Mouse (Mus musculus) right cerebral cortex, postnatal 10 days (tissue): ENCODE measurements around the gene Rnf44.

Experiments used
- DNase-seq, 2 experiments: peaks; one replicate each; pipeline ENCODE4 v3.0.0; 2021; ENCODE audit warnings: low spot score in 2 of 2

The Rnf44 gene

DNA sequence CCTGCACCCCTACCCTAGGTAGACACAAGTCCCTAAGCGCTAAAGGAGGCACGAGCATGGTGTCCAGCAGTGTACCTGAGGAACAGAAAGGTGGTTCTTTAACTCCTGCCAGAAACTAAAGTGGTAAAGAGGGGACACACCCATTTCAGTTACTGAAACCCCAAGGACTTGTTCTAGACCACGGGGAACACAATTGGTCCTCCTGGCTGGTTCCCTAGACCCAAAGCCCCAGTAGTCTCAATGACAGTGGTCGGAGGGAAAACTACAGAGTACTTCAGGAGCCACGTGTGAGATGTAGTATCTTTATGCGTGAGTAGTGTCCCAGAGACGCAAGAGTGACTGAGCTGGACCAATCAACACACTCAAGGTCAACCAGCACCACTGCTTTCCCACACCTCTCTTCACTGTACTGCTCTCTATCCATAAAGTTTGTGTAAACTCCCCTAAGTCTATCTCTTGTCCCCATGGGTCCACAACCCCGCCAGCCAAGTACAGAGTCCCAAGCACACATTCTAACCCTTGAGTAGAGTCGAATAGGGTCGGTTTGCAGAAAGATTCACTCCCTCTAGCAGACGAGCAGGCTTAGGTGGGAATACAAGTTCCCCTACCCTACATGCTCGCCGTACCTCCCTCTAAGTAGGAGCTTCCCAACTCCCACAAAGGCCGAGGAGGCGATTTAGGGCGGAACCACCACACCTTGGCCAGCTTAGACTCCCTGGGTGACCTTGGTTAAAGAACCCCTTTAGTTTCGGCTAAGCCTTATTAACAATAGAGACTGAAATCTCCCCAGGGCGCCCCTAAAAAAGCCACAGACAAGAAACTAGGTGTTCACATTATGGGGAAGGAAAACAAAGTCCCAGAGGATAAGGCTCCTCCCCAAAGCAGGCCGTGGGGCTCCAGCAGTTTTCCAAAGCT is 7.3 kb downstream of the Rnf44 start:
- DNase-seq, result no peak

DNA sequence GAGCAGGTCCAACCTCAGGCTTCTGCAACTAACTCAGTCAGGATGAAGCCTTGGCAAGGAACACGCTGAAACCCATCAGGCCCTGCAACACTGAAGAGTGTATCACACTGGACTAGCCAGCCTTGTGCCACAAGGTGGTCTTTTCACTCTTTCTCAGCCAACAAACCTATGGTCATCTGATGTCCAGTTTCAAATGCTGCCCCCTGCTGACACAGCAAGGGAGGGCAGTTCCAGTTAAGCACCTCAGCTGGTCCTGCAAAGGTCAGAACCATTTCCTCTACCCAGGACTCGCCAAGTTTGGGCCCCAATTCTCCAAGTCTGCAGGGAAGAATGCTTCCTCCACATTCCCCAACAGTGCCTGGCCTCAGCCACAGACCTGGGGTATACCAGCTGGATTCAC is 8.5 kb downstream of the Rnf44 start:
- DNase-seq, result no peak

DNA sequence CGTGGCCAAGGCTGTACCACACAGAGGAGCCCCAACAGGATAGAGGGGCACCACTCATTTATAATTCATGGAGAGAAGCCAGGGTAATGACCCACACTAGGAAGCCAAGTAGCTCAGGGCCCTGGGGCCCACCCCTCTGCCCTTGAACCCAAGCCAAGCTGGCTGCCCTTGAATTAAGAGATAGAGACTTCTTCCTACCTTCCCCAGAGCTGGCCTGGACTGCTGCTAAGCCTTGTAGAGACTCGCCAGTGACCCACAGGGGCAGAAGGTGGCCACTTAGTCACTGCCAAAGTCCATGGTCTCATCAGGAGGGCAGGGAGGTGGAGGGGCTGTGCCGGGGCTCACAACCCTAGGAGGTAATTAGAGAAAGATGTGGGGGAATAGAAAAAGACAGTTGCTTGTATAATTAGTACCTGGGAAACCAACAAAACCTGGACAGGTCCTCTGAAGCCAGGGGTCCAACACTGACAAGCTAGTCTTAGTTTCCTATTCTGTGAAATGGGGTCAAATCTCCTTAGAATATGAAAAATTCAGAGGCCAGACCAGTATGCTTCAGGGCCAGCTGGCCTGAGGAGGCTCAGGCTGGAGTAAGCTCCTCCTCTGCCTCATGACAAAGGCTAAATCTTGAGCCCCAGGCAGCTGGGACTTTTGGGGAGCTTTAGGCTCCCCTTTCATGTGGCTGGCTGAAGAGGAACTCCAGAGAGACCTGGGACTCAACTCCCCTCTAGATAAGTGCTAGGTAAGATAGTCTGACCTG is 9.4 kb downstream of the Rnf44 start:
- DNase-seq, result no peak

DNA sequence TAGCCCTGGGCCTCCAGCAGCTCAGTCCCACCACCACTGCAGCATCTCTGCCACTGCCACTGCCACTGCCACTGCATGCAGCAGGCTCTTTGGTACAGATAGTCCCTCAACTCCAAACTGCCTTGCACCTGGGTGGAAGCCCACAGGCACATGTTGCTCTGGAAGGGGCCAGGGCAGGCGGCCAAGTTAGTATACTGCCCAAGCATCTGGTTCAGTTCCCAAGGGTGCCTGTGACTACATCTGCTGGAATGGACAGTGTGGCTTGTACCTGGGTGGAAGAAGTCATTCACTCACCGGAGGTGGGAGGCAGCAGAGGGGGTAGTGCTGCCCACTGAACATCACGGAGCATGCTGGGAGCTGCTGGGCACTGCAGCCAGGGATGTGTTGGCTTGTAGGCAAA is 10.4 kb downstream of the Rnf44 start:
- no peak for DNase-seq

DNA sequence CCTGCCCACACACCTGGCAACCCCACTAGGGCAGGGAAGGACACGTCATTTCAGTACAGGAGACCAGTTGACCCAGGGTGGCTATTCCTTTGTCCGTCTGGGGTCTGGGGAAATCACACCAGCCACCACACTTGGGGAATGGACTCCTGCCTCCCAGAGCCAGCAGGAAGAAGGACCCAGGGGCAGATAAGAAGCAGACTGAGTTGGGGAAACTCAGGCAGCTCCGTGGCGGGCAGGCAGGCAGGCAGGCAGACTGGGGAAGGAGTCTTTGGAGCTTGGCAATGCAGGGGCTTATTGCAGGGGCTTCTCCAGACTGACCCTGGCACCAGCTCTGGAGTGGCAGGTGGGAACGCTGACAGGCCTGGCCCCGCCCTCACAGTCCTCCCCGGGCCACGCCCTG is 12.4 kb downstream of the Rnf44 start:
- no peak for DNase-seq

DNA sequence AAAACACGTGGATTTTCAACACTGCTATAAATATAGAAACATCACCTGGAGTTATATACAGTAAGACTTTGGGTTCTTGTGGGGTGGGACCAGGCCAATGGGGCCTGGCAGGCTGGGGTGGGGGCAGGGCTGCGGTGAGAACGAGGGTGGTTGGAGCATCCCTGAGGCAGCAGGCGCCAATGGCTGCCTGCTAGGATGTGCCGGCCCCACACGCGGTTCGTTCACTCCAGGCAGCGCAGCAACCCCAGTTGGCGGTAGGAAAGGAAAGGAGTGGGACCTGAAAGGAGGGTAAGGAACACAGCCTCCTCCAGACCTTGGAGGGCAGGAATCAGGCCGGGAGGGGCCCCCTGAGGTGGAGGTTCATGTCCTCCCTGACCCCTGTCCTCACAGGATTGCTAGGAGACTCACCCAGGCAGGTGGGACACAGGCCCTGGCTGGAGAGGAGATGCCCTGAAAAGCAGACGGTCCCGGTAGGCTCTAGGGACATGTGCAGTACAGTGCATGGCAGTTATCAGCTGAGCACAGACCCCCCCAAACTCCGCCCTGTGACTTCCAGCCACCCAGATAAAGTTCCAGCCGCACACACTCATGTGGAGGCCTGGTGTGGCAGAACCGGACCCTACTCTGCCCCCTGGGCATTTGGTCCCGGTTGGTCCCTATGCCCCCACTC is 13.4 kb downstream of the Rnf44 start:
- DNase-seq, result no peak

DNA sequence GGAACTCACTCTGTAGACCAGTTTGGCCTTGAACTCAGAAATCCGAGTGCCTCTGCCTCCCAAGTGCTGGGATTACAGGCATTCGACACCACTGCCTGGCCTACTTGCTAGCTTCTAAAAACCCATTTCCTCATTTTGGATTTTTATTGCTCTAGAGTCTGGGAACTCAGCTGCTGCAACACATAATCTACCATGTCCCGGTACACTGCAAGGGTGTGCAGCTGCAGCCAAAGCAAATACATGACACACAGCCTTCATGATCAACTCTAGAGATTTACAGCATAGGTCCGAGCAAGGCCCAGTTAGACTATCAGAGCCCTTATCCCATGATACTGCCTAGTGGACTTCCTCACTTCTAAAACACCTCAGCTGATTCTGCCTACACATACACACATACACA is 15.4 kb downstream of the Rnf44 start:
- DNase-seq, result no peak

DNA sequence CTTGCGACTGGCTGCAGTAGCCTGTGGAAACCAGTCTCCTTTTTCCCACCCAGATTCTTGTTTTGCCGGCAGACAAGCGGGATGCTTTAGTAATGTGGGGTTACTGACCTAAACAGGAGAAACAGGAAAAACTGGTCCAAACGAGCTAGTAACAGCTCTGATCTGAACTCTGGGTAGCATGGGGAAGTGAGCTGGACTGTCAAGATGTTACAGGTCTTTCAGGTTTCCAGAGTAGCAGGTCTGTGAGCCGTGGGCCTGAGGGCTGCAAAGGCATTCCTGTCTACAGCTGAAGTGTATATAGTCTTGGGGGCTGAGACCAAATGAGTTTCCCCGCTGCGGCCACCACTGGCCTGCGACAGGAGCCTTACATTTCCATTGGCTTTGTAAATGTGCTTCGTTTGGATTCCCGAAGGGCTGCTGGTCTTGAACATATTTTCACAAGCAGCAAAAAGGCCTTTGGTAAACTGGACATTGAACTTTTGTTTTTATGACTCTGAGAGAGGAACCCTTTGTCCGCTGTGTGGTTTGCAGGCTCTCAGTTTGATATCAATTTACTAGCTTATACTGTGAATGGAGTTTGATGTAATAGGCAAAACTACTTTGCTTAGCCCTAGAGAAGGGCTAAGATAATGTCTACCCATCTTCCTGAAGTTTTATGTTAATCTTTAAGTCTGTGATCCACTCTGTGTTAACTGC is 17.7 kb downstream of the Rnf44 start:
- no peak for DNase-seq

DNA sequence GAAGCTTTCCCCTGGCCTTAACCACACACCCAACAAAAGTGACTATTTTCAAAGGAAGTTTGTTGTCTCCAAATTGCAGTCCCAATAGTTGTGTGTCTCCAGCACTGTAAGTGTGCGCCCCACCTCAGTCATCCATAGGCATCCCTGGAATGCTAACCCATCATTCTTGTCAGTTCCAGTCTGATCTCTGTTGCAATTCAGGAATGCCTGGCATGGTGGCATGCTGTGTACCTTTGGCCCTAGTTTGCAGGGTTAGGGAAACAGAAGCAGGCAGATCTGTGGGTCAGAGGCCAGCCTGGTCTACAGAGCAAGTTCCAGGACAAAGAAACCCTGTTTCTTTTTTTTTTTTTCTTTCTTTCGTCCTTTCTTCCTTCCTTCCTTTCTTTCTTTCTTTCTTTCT is 23.2 kb downstream of the Rnf44 start:
- DNase-seq, result no peak

DNA sequence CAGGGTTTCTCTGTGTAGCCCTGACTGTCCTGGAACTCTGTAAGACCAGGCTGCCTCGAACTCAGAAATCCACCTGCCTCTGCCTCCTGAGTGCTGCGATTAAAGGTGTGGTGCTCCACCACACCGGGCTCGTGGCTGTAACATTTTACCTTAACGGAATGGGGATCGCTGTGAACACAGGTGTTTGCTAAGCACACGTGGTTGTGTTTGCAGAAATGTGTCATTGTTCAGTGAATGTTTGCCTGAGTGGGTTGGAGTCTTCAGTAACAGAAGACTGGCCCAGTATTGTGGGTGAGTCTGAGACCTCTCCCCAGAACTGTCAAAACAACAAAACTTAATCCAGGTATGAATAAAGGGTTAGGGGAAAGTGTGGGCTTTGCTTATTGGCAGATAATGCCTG is 28.6 kb downstream of the Rnf44 start:
- no peak for DNase-seq

DNA sequence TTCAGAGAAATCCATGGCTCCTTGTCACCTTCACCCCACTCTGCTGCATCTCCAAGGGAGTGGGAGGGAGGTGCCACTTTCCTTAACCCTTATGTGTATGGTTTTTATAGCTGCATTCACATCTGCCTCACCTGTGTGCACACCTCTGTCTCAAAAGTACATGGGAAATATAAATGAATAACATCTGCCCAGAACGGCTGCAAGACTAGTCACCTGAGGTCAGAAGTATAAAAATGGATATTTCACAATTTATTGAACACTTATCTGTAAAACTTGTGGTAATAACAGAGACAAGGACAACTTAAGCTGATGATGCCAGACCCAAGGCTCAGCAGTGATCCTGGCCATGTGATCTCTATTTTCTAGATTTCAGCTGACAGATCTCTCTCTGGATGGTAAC is 29.2 kb downstream of the Rnf44 start:
- DNase-seq, result no peak

DNA sequence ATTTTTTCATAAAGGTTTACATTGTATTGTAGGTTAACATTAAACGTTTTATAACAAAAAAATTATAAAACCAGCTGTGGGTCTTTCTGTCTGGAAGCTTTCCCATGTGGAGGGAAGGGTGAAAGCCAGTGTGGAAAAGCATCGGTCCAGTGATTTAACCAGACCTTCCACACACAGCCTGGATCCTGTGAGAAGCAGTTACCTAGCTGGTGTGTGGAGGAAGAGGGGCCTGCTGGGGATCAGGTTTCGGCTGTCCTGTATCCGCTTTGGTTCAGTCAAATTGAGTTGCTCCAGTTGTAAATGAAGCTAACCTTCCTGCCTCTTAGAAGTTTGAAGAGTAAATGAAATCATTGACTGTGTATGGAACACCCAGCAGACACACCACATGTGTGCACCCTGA is 29.7 kb downstream of the Rnf44 start:
- DNase-seq, result no peak

DNA sequence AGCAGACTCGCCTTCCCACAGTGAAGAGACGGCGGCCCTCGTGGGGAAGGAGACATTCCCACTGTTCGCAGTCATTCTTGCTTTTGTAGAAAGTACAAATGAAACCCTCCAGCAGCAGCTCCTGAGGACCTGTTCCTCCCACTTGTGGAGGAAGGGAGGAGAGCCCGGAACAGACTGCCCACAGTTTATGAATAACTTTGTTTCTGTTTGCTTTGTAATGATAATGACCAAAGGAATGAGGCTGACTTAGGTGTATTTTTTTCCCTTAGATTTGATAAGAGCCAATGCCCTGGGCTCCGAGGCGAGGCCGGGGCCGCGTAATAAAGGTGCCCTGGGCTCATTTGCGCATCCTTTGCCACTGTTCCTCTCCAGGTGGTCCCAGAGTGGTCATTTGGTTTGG is 32.3 kb downstream of the Rnf44 start:
- no peak for DNase-seq

DNA sequence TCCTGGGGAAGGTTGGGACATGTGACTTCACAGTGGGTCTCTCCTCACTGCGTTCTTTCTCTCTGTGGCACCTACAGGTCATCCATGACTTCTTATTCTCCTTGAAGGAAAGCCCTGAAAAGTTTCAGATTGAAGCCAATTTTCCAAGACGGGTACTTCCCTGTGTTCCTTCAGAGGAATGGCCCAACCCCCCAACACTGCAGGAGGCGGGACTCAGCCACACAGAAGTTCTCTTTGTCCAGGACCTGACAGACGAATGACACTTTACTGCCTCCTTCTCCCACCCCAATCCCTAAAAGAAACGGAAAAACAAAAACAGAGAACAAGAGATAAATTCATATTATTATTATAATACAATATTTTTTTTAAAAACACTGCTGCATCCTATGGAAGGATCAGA is 32.8 kb downstream of the Rnf44 start:
- DNase-seq, result no peak

DNA sequence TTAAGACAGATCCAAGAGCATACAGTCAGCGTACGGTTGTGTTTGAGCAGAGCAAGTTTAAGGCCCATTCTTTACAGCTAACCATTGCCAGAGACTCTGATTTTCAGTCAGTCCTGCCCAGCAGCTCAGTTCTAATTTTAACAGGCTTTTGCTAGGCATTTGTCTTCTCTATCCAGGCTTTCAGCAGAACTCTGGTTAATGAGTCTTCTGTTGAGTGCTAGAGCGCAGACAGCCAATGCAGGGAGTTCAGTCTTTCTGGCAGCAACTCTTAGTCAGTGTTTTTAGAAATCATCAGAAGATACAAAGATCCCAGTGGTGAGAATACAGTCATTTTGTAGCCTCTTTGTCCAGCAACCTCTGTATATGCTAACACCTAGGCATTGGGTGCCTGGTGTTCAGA is 43.2 kb downstream of the Rnf44 start:
- DNase-seq, result no peak

DNA sequence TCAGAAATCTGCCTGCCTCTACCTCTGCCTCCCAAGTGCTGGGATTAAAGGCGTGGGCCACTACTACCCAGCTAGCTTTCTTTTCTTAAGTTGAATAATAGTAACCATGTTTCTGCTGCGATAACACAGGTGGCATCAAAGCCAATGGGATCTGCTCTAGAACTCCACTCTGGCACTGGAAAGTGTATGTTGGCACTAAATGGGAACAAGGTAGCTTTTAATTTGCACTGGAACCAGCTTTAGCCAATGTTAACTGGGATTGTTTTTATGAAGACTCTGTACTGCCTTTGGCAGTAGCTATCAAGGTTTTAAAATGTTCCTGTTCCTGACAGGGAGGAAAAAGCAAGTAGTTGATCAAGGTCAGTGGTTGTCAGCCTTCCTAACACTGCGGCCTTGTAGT is 58.7 kb downstream of the Rnf44 start:
- no peak for DNase-seq

DNA sequence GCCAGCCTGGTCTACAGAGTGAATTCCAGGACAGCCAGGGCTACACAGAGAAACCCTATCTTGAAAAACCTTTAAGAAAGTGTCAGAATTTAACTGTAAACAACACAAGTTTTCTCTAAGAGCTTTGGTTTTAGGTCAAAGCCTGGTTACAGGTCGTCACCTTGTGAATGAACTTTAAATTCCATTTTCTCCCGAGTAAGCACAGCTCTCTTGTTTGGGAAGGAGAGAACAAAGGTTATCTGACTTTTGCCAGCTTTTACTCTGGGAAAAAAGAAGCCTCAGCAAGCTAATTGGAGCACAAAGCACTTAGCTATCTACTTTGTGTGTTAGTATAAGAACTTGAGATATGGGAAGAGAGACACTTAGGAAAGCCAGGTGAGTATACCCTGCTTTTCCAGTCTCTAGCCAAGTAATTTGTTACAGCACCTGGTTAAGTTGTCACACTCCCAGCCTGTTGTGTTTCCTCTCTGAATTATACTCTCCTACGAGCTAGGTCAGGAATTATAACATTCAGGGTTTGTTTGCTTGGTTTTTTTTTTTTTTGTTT is 60.9 kb downstream of the Rnf44 start:
- no peak for DNase-seq
